Mouse (Mus musculus) olfactory bulb, adult 2 months (tissue): ENCODE results near the gene Cavin2. TPM values are rescaled to one million over a fixed set of nuclear protein-coding genes. Genes with fewer than 3 reads are reported as not detected.

Experiments used
- H3K27ac ChIP-seq: fragments of 200-500 bp; 2 replicates; pipeline ENCODE4 v1.5.1; 2012; ENCODE audit warnings: low read depth, low read length; ENCODE audit not compliant: insufficient read depth
- H3K4me1 ChIP-seq: fragments of 200-500 bp; 2 replicates; pipeline ENCODE4 v1.6.1; 2012; ENCODE audit warnings: low read length; ENCODE audit not compliant: control insufficient read depth, insufficient read depth
- H3K4me3 ChIP-seq: fragments of 200-500 bp; 2 replicates; pipeline ENCODE4 v1.5.1; 2012; ENCODE audit warnings: mild to moderate bottlenecking, low read depth, low read length, moderate library complexity; ENCODE audit not compliant: insufficient read depth
- CTCF ChIP-seq: fragments of 200-500 bp; IDR thresholded peaks from 2 replicates; pipeline ENCODE4 v1.5.1; 2012; ENCODE audit warnings: low read depth, mild to moderate bottlenecking, low read length, moderate library complexity; ENCODE audit not compliant: insufficient read depth
- POLR2A ChIP-seq: fragments of 200-500 bp; IDR thresholded peaks from 2 replicates; pipeline ENCODE4 v1.6.1; 2012; ENCODE audit warnings: mild to moderate bottlenecking, low read depth, low read length, moderate library complexity; ENCODE audit not compliant: insufficient read depth
- WGBS: fragments of 180-500 bp; shearing (Covaris S2); methylation state at CpG from one replicate; pipeline ENCODE4 v1.1.7; 2018; 5-methylcytosine and 5-hydroxymethylcytosine counted together
- polyA plus RNA-seq: library from polyadenylated mRNA; stranded (reverse); fragments of >200 nt; gene quantifications from 2 replicates; pipeline ENCODE4 v1.2.4, GENCODE M21; 2012; ENCODE audit warnings: low replicate concordance; ENCODE audit not compliant: missing spikeins, insufficient read depth, insufficient read length

Gene Cavin2
- polyA plus RNA-seq: not detected in 2 replicates

DNA sequence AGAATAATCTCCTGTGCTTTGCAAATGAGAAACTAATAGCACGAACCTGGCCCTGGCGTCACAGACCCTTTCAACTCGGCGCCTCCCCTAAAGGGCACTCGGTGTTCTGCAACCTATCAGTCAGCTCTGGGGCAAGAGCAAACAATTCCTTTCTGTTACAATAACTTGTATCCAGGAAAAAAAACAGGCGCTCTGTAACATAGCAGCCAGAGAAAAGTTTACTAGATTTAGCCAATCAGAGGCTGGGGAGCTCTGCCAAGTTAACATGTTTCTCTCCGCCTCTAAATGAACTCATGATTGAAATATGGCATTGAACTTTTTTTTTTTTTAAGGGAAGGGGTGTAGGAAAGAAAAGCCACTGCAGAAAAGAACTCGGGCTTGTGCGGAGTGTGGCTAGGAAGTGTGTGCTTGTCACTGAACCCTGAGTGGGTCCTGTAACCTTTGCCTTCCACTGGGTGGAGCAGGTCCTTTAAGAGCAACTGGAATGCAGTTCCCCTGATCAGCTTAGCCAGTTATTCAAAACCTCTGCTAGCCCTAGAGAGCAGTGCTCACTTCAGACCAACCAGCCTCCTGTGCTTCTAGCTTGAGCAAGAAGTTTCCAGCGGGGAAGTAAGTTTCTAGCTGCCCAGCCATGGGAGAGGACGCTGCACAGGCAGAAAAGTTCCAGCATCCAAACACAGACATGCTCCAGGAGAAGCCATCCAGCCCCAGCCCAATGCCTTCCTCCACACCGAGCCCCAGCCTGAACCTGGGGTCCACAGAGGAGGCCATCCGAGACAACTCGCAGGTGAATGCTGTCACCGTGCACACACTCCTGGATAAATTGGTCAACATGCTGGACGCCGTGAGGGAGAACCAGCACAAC is at the start of gene Cavin2:
TSS of gene Cavin2 (plus strand) at position 372 of the 865 bp plus-strand sequence.
- peak within 1 kb of the TSS; percentile 17; the same call in 1 of the 2 replicates for H3K4me3 ChIP-seq
- 64% methylated on average over 17 of the region's 17 CpGs for WGBS
- no peak within 1 kb of the TSS; the same call in 1 of the 2 replicates for H3K27ac ChIP-seq
- H3K4me1 ChIP-seq: no peaks in the 10 kb centered on the region
- TF ChIP-seq POLR2A: no peak
- no peak for TF ChIP-seq CTCF

DNA sequence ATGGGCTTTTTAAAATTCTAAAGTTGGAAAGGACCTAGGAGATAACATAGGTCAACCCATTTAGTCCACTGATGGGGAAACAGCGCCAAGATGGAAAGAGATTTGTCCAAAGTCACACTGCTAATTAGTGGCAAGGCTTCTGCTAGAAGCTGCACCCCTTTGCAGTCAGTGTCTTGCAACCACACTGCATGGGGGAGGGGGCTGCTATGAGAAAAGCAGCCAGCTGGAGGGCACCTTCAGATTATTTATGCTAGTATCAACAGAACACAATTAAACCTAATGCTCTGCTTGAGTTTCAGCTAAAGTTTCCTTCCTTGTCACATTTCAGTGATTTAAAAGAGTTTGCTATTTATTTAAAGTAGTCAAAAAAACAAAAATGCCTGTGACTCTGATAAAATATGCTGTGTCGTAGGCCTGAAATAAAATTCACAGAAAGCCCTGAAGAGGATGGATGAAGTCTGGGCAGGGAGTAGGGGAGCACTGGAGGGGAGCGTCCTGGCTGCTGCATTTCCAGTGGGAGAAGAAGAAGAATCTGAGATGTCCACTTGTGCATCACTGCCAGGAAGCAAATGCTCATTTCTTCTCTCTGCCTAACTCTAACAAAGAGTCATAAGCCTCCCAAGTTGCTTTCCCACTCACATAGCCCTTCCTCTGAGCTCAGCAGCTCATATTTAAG is 47.5 kb upstream of the Cavin2 start:
- Histone ChIP-seq H3K27ac (no peak overlapping the region), H3K4me1 (no peaks in the 10 kb centered on the region), H3K4me3 (no peak overlapping the region)
- no peak for TF ChIP-seq POLR2A
- no peak for TF ChIP-seq CTCF
- 91% methylated on average over 3 of the region's 3 CpGs for WGBS

GRCm38 (mm10) chr1:51243294-51243693 is 45.6 kb upstream of the Cavin2 start:
- no peak overlapping the region for H3K27ac ChIP-seq
- H3K4me1 ChIP-seq: no peaks in the 10 kb centered on the region
- 73% methylated on average over 3 of the region's 3 CpGs for WGBS
- TF ChIP-seq CTCF (no peak), POLR2A (no peak)
- no peak overlapping the region for H3K4me3 ChIP-seq

GRCm38 (mm10) chr1:51243869-51244268 is 45.1 kb upstream of the Cavin2 start:
- TF ChIP-seq POLR2A (no peak), CTCF (no peak)
- H3K4me3 ChIP-seq: no peak overlapping the region
- H3K27ac ChIP-seq: no peak overlapping the region
- WGBS: 91% methylated on average over 3 of the region's 3 CpGs
- H3K4me1 ChIP-seq: no peaks in the 10 kb centered on the region

DNA sequence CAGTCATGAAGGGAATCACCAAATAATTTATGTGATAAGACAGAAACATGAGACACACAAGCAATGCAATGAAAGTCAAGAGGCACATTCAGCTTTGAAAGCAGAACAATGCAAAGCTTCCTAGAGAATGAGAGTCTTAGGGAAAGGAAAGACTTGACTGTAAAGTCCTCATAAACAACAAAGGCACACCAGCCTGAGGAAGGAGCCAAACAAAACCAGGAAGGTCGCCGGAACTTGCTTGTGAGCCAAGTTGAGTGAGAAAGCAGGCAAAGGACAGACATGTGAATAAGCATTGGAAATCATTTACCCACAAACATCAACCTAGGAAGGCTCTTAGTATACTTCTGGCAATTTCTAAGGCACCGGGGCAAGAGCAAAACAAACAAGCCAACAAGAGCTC is 43.5 kb upstream of the Cavin2 start:
- Histone ChIP-seq H3K4me1 (no peaks in the 10 kb centered on the region), H3K4me3 (no peak overlapping the region), H3K27ac (no peak overlapping the region)
- 58% methylated on average over 3 of the region's 3 CpGs for WGBS
- TF ChIP-seq POLR2A: no peak

DNA sequence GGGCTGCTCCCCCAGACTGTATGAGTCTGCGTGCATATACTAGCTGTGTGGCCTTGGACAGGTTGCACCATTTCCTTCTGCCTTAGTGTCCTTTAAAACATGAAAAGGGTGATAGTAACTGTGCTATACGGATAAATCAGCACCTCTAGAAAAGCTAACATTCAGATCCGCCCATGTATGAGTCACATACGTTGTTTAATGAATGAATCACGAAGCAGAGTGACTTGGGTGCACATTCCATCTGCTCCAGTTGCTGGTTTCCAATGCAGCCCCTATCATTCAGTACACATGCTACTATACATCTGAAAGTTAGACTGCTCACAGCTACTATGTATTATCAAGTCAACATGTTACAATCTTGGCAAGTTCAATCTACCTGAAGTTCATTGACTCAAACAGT is 38.6 kb upstream of the Cavin2 start:
- 48% methylated on average over 5 of the region's 5 CpGs for WGBS
- TF ChIP-seq POLR2A (no peak), CTCF (no peak)
- H3K4me3 ChIP-seq: no peak overlapping the region
- no peaks in the 10 kb centered on the region for H3K4me1 ChIP-seq
- no peak overlapping the region for H3K27ac ChIP-seq

DNA sequence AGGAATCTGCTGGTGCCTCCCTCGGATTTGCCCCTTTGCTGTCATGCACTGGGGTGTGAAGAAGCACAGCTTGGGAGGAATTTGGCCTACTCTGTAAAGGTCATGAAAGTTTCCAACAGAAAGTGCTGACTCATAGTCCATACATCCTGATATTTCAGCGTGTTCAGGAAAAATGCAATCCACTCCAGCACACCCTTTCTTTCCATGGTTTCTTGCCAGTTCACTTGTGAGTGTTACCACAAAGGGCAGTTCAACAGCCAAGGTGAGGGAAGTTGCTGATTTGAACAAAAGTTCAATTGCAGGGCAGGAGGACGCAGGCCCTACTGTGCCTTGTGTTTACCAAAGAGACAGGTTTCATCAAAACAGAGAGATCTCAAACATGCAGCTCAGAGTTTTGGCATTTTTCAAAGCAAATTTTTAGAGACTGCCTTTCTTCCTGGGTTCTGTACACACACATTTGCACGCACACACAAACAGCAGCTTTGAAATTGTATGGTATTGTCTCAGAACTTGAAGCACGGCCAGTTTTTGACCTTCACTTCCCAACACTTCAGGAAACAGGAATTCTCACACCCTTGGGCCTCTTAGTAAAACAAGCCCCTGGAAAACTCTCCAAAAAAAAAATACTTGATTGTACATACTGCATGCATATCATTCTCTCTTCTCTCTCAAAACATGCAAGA is 23.7 kb upstream of the Cavin2 start:
- WGBS: 70% methylated on average over 5 of the region's 5 CpGs
- H3K27ac ChIP-seq: no peak overlapping the region
- no peaks in the 10 kb centered on the region for H3K4me1 ChIP-seq
- no peak overlapping the region for H3K4me3 ChIP-seq
- TF ChIP-seq CTCF (no peak), POLR2A (no peak)

GRCm38 (mm10) chr1:51265926-51266325 is 23.0 kb upstream of the Cavin2 start:
- no peak for TF ChIP-seq CTCF
- no peak for TF ChIP-seq POLR2A
- 89% methylated on average over 2 of the region's 2 CpGs for WGBS
- Histone ChIP-seq H3K27ac (no peak overlapping the region), H3K4me3 (no peak overlapping the region), H3K4me1 (no peaks in the 10 kb centered on the region)

- 74% methylated on average over 5 of the region's 5 CpGs for WGBS
- Histone ChIP-seq H3K27ac (no peak overlapping the region), H3K4me3 (no peak overlapping the region), H3K4me1 (no peaks in the 10 kb centered on the region)
- TF ChIP-seq CTCF (no peak), POLR2A (no peak)
Observed at GRCm38 (mm10) chr1:51267125-51267524, 21.8 kb upstream of the Cavin2 start.

DNA sequence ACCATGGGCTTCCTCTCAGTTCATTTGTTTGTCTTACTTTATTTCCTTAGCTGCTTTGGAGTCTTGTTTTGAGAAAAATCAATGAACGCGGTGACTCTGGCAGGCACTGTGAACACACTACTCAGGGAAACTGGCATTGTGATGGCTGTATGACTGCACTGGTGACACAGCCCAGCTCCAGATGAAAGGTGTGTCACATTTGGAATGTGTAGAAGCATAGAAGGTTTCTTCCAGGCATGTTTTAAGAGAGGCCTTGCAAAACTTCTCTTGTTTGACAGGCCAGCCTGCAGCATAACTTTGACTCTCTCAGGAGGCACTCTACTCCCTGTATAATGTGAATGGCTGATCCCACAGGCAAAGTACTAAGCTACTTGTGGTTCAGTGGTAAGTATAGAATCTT is 20.7 kb upstream of the Cavin2 start:
- Histone ChIP-seq H3K4me1 (no peaks in the 10 kb centered on the region), H3K27ac (no peak overlapping the region), H3K4me3 (no peak overlapping the region)
- TF ChIP-seq CTCF (no peak), POLR2A (no peak)
- WGBS: 80% methylated on average over 2 of the region's 2 CpGs
